Mouse (Mus musculus): ENCODE data around the gene Map2k1. TPM values are rescaled to one million over a fixed set of nuclear protein-coding genes. Genes with fewer than 3 reads are reported as not detected.
"Not testable (repeated sequence)": the region's sequence is repeated elsewhere in the genome, so short reads cannot be mapped to it uniquely, and the experiment has no call there.

The Map2k1 gene
- polyA plus RNA-seq, 1 experiment from 2014 or later = 66.4 TPM

GRCm38 (mm10) chr9:64202331-64202730 is 51.1 kb downstream of the Map2k1 start:
- Histone ChIP-seq H3K4me1 (replicated peaks; ENCODE audit: control insufficient read depth, insufficient read depth, low read length) (no peaks in the 10 kb centered on the region), H3K27ac (no peak overlapping the region), H3K9me3 (ENCODE audit: control insufficient read depth, low read length) (no peaks in the 10 kb centered on the region), H3K27me3 (ENCODE audit: control insufficient read depth, insufficient read depth, low read length) (no peaks in the 10 kb centered on the region), H3K9ac (no peak overlapping the region), H3K36me3 (replicated peaks; ENCODE audit: control insufficient read depth, insufficient read depth) (peaks cover 27% of the 10 kb centered on the region), H3K4me3 (replicated peaks; ENCODE audit: low read length) (no peak overlapping the region), H3K4me2 (replicated peaks) (no peak overlapping the region)
- DNase-seq (ENCODE audit: low spot score) (no peak), ATAC-seq (ENCODE audit: low FRiP score) (no peak)

- H3K9me3 ChIP-seq (ENCODE audit: control insufficient read depth, low read length) = no peaks in the 10 kb centered on the region
- no peak overlapping the region for H3K4me3 ChIP-seq (replicated peaks; ENCODE audit: low read length)
- no peaks in the 10 kb centered on the region for H3K4me1 ChIP-seq (replicated peaks; ENCODE audit: control insufficient read depth, insufficient read depth, low read length)
- H3K4me2 ChIP-seq (replicated peaks) = no peak overlapping the region
- no peak for ATAC-seq (ENCODE audit: low FRiP score)
- H3K27me3 ChIP-seq (ENCODE audit: control insufficient read depth, insufficient read depth, low read length) = no peaks in the 10 kb centered on the region
- 82% methylated on average over 2 of the region's 2 CpGs for WGBS
- H3K9ac ChIP-seq = no peak overlapping the region
- peaks cover 18% of the 10 kb centered on the region for H3K36me3 ChIP-seq (replicated peaks; ENCODE audit: control insufficient read depth, insufficient read depth)
- no peak overlapping the region for H3K27ac ChIP-seq
- no peak for DNase-seq (ENCODE audit: low spot score)
Measured at GRCm38 (mm10) chr9:64199897-64200296, 53.5 kb downstream of the Map2k1 start.

- H3K27ac ChIP-seq; H3K9ac ChIP-seq; H3K4me3 ChIP-seq (replicated peaks; ENCODE audit: low read length); DNase-seq (ENCODE audit: low spot score); ATAC-seq (ENCODE audit: low FRiP score); H3K4me1 ChIP-seq (replicated peaks; ENCODE audit: control insufficient read depth, insufficient read depth, low read length); H3K36me3 ChIP-seq (replicated peaks; ENCODE audit: control insufficient read depth, insufficient read depth); H3K4me2 ChIP-seq (replicated peaks); H3K27me3 ChIP-seq (ENCODE audit: control insufficient read depth, insufficient read depth, low read length); H3K9me3 ChIP-seq (ENCODE audit: control insufficient read depth, low read length): not testable (repeated sequence)
- 95% methylated on average over 7 of the region's 7 CpGs for WGBS
Measured at GRCm38 (mm10) chr9:64198763-64199418, 54.5 kb downstream of the Map2k1 start.

GRCm38 (mm10) chr9:64198068-64198762 is 55.2 kb downstream of the Map2k1 start:
- Histone ChIP-seq H3K9ac (no peak overlapping the region), H3K4me1 (replicated peaks; ENCODE audit: control insufficient read depth, insufficient read depth, low read length) (no peaks in the 10 kb centered on the region), H3K4me2 (replicated peaks) (no peak overlapping the region), H3K27ac (no peak overlapping the region), H3K9me3 (ENCODE audit: control insufficient read depth, low read length) (no peaks in the 10 kb centered on the region), H3K4me3 (replicated peaks; ENCODE audit: low read length) (no peak overlapping the region), H3K27me3 (ENCODE audit: control insufficient read depth, insufficient read depth, low read length) (no peaks in the 10 kb centered on the region), H3K36me3 (replicated peaks; ENCODE audit: control insufficient read depth, insufficient read depth) (peaks cover 7% of the 10 kb centered on the region; the same call in 1 of the 2 replicates)
- no peak for ATAC-seq (ENCODE audit: low FRiP score)
- no peak for DNase-seq (ENCODE audit: low spot score)
- WGBS = 96% methylated on average over 5 of the region's 5 CpGs

- DNase-seq (ENCODE audit: low spot score) (no peak), ATAC-seq (ENCODE audit: low FRiP score) (no peak)
- H3K4me1 ChIP-seq (replicated peaks; ENCODE audit: control insufficient read depth, insufficient read depth, low read length) = no peaks in the 10 kb centered on the region
- whole genome bisulfite sequencing = 78% methylated on average over 8 of the region's 8 CpGs
- H3K9ac ChIP-seq = no peak overlapping the region
- no peak overlapping the region for H3K4me3 ChIP-seq (replicated peaks; ENCODE audit: low read length)
- no peak overlapping the region for H3K27ac ChIP-seq
- no peak overlapping the region for H3K4me2 ChIP-seq (replicated peaks)
- no peaks in the 10 kb centered on the region for H3K9me3 ChIP-seq (ENCODE audit: control insufficient read depth, low read length)
- no peaks in the 10 kb centered on the region for H3K27me3 ChIP-seq (ENCODE audit: control insufficient read depth, insufficient read depth, low read length)
- peaks cover 10% of the 10 kb centered on the region for H3K36me3 ChIP-seq (replicated peaks; ENCODE audit: control insufficient read depth, insufficient read depth)
Measured at GRCm38 (mm10) chr9:64197524-64197923, 55.9 kb downstream of the Map2k1 start.

GRCm38 (mm10) chr9:64195554-64195953 is 57.9 kb downstream of the Map2k1 start:
- ATAC-seq (ENCODE audit: low FRiP score) = no peak
- 84% methylated on average over 4 of the region's 4 CpGs for WGBS
- no peaks in the 10 kb centered on the region for H3K4me1 ChIP-seq (replicated peaks; ENCODE audit: control insufficient read depth, insufficient read depth, low read length)

GRCm38 (mm10) chr9:64193879-64194278 is 59.6 kb downstream of the Map2k1 start:
- no peak overlapping the region for H3K4me2 ChIP-seq (replicated peaks)
- no peak overlapping the region for H3K4me3 ChIP-seq (replicated peaks; ENCODE audit: low read length)
- H3K9ac ChIP-seq = no peak overlapping the region
- peaks cover 35% of the 10 kb centered on the region for H3K36me3 ChIP-seq (replicated peaks; ENCODE audit: control insufficient read depth, insufficient read depth)
- H3K4me1 ChIP-seq (replicated peaks; ENCODE audit: control insufficient read depth, insufficient read depth, low read length) = no peaks in the 10 kb centered on the region
- WGBS = 100% methylated on average over 1 of the region's 1 CpGs
- no peak for ATAC-seq (ENCODE audit: low FRiP score)
- H3K27ac ChIP-seq = no peak overlapping the region
- no peak for DNase-seq (ENCODE audit: low spot score)
- H3K27me3 ChIP-seq (ENCODE audit: control insufficient read depth, insufficient read depth, low read length) = no peaks in the 10 kb centered on the region
- no peaks in the 10 kb centered on the region for H3K9me3 ChIP-seq (ENCODE audit: control insufficient read depth, low read length)

More at GRCm38 (mm10) chr9:64195554-64195953, 57.9 kb downstream of the Map2k1 start:
- no peaks in the 10 kb centered on the region for H3K9me3 ChIP-seq (ENCODE audit: control insufficient read depth, low read length)
- no peak overlapping the region for H3K4me3 ChIP-seq (replicated peaks; ENCODE audit: low read length)
- H3K4me2 ChIP-seq (replicated peaks) = no peak overlapping the region
- peaks cover 26% of the 10 kb centered on the region for H3K36me3 ChIP-seq (replicated peaks; ENCODE audit: control insufficient read depth, insufficient read depth)
- H3K9ac ChIP-seq = no peak overlapping the region
- H3K27ac ChIP-seq = no peak overlapping the region
- H3K27me3 ChIP-seq (ENCODE audit: control insufficient read depth, insufficient read depth, low read length) = no peaks in the 10 kb centered on the region
- no peak for DNase-seq (ENCODE audit: low spot score)

GRCm38 (mm10) chr9:64184166-64184840 is 69.1 kb downstream of the Map2k1 start:
- WGBS = 95% methylated on average over 5 of the region's 5 CpGs
- H3K9me3 ChIP-seq (ENCODE audit: control insufficient read depth, low read length) = no peaks in the 10 kb centered on the region

GRCm38 (mm10) chr9:64183295-64183694 is 70.1 kb downstream of the Map2k1 start:
- H3K36me3 ChIP-seq (replicated peaks; ENCODE audit: control insufficient read depth, insufficient read depth) = peaks cover 70% of the 10 kb centered on the region
- DNase-seq (ENCODE audit: low spot score); H3K27me3 ChIP-seq (ENCODE audit: control insufficient read depth, insufficient read depth, low read length); ATAC-seq (ENCODE audit: low FRiP score); H3K4me3 ChIP-seq (replicated peaks; ENCODE audit: low read length); H3K9me3 ChIP-seq (ENCODE audit: control insufficient read depth, low read length); H3K9ac ChIP-seq; H3K4me2 ChIP-seq (replicated peaks); H3K4me1 ChIP-seq (replicated peaks; ENCODE audit: control insufficient read depth, insufficient read depth, low read length); H3K27ac ChIP-seq: not testable (repeated sequence)
- 94% methylated on average over 5 of the region's 5 CpGs for WGBS

More at GRCm38 (mm10) chr9:64184166-64184840, 69.1 kb downstream of the Map2k1 start:
- H3K36me3 ChIP-seq (replicated peaks; ENCODE audit: control insufficient read depth, insufficient read depth) = peaks cover 67% of the 10 kb centered on the region
- H3K9ac ChIP-seq = no peak overlapping the region
- H3K27me3 ChIP-seq (ENCODE audit: control insufficient read depth, insufficient read depth, low read length) = no peaks in the 10 kb centered on the region
- H3K27ac ChIP-seq = no peak overlapping the region
- ATAC-seq (ENCODE audit: low FRiP score) (no peak), DNase-seq (ENCODE audit: low spot score) (no peak)
- peaks cover 6% of the 10 kb centered on the region; the same call in 1 of the 2 replicates for H3K4me1 ChIP-seq (replicated peaks; ENCODE audit: control insufficient read depth, insufficient read depth, low read length)
- no peak overlapping the region for H3K4me2 ChIP-seq (replicated peaks)
- H3K4me3 ChIP-seq (replicated peaks; ENCODE audit: low read length) = no peak overlapping the region

Data from hindbrain, embryonic 14.5 days (tissue).